Mouse (Mus musculus) cerebellum, adult 11 months (tissue): ENCODE measurements at regions not wholly inside any gene's neighbourhood (a gene's known extent, or its start where the extent isn't known, plus 50 kb on each side); places are given as distances from the start of the nearest gene placed in this dataset.
"Not testable (repeated sequence)": the region's sequence is repeated elsewhere in the genome, so short reads cannot be mapped to it uniquely, and the experiment has no call there.

ENCODE experiments used
- DNase-seq: peaks from one replicate; pipeline ENCODE4 v3.0.0; 2022

GRCm38 (mm10) chr8:34703351-34703750, 591.8 kb upstream of the Gm10131 start:
- DNase-seq, result no peak

DNA sequence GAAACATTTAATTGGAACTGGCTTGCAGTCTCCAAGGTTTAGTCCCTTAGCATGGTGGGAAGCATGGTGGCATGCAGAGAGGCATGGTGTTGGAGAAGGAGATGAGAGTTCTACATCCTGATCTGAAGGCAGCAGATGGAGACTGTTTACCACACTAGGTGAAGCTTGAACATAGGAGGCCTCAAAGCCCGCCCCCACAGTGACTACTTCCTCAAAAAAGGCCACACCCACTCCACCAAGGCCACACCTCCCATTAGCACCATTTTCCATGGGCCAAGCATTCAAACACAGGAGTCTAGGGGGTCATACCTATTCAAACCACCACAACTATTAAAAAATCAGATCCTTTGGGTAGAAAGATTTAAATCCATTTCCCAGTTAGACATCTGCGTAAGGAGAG, 591.3 kb upstream of the Gm10131 start:
- DNase-seq, result no peak

GRCm38 (mm10) chr8:34699015-34699414, 587.5 kb upstream of the Gm10131 start:
- no peak for DNase-seq

GRCm38 (mm10) chr8:34696365-34696764, 584.8 kb upstream of the Gm10131 start:
- no peak for DNase-seq

- DNase-seq, result no peak
These were observed 581.1 kb upstream of the Gm10131 start for GRCm38 (mm10) chr8:34692606-34693005.

DNA sequence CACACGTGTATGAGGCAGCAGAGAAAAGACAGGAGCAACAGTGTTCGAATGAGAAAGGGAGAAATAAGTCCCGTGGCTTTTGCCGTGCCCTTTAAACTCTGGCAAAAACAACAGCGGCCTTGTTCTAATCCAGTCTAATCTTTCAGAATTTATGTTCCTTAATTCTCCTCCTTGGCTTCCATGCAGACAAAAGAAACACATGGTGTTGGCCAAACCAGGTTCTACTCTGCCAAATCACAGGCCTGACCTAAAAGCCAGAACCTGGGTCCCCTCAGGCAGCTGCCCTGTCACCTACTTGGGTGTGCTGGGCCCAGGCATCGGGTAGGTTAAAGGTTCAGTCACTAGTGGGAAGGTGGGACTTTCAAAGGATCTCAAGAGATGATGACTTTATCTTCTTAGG, 580.2 kb upstream of the Gm10131 start:
- DNase-seq, result no peak

DNA sequence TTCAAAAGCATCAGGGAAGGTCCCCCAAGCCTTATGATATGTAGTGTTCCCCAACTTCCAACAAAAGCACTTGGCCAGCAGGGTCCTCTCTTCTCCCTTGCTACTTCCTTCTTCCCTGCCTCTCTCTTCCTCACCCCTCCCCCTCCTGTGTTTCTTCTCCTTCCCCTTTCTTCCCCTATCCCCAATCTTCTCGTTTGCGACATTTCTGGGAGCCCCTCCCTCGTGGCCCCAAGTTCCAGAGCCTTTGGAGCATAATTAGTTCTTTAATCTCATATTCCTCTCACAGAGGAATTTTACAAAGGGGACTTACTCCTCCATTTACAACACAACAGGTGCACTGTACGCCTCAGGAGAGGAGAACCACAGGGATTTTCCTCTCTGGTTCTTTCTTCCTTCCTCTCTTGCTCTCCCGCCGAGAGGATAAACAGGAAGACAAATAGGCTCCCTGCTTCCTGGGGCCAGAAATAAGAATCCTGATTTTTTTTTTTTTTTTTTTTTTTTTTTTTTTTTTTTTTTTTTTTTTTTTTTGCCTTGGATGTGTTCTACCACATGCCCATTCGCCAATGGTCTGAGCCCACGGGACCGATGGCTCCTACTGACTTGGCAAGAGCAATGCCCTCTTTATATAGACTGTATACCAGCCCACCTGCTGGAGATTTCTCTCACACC, 578.4 kb upstream of the Gm10131 start:
- DNase-seq, result no peak

DNA sequence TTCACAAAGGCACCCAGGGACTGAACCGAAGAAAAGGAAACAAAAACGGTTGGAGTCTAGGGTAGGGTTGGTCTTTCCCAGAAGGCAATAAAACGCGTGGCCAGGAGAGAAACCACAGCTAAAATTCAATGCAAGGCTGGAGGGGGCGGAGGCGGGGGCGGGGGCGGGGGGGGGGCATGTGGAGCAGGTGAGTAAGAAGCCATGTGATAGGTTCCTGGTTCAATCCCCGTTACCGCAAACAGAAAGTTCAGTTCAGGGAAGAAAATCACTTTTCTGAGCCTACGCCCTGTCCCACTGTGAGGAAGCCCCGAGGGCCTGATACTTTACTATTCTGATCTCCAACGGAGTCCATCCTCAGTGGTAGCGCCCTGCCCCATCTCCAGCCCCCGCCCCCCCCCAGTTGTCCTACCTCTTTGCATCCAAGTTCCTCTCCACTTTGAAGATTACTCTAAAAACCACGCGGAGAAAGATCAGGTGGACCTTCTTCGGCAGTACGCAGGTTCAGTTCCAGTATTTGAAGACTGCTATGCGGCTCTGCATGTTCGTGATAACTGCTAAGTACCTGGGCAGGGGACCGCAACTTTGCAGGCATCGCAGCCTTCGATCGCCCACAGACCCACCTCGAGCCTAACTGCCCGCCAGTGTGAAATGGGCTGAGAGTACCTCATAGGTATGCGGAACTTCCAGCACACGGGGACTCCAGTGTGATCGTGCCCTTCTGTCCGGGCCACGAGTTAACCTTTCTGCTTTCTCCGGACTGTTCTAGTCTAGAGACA, 577.7 kb upstream of the Gm10131 start:
- no peak for DNase-seq

DNA sequence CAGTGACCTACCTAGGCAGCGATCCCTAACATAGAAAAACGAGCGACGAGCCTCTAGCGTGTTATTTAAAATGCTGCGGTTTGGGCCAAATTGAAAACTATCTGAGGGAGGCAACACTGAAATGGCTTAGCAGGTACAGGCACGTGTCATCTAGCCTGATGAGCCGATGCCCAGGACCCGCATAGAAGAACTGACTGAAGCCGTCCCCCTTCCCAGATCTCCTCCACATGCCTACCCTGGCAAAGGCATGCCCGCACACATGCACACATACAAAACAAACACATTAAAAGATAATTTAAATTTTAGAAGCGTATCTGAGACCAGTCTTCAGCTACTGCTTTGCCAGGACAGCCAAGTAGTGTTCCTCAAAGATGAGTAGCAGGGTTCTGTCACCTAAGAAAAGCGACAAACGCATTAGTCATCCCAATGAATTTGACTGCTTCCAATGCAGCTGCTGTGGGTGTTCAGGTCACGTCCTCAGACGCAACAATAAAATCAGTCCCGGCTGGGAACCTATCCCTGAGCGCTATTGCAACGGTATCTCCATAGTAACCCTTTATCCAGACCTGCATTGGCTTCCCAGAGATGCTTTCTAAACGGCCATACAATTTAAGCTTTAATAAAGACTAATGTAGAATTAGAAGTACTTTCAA, 577.0 kb upstream of the Gm10131 start:
- no peak for DNase-seq

DNA sequence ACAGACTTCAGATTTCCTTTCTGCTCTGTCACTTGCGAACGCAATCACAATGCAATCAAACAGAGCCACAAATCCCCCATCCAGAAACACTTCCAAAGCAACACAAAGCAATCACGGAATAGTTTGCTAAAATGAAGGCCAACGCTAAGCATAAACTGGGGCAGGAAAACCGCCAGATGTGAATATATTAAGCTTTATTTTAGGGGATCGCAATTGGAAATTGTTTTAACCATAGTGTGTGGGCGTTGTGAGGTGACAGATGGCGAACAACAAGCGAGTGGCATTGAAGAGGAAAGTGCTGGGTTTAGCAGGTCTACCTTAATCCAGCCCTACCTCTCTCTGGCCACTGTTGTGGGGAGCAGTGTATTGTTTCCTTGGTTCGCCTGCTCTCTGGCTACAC, 574.8 kb upstream of the Gm10131 start:
- DNase-seq, result no peak

GRCm38 (mm10) chr8:34684683-34685082, 573.1 kb upstream of the Gm10131 start:
- DNase-seq, result no peak

GRCm38 (mm10) chr8:34683173-34683572, 571.6 kb upstream of the Gm10131 start:
- no peak for DNase-seq

- no peak for DNase-seq
These were observed 570.7 kb upstream of the Gm10131 start for GRCm38 (mm10) chr8:34682221-34682620.

DNA sequence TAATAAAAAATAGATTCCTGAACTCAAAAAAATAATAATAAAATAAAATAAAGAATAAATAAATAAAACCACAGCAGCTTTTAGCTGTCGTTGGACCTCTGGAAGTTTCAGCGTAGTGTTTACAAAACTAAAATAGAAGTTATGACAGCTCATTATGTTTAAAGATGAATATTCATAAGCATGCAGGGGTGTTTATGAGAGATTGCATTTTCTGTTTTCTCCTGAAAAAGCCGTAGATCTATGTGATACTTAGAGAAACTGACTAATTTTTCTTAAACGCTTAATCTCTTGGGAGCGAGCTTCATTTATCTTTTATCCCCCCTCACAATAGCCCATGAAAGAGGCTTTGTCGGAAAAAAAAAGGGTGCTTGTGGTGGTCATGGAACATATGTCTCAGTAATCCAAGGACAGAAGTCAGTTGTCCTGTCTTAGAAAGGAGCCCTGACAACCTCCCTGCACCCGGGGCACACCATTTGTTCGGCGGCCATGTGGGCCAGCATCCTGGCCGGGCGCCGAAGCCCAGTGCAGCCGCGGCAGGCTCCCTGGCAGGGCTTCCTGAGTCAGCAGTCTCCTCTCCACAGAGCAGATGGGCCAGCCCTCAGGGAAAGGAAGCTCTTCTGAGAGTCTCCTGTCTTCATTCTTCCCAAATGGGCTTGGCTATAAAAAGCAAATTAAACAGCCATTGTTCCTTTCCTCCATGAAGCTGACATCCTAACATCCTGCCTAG, 568.2 kb upstream of the Gm10131 start:
- DNase-seq, result peak; percentile 94

DNA sequence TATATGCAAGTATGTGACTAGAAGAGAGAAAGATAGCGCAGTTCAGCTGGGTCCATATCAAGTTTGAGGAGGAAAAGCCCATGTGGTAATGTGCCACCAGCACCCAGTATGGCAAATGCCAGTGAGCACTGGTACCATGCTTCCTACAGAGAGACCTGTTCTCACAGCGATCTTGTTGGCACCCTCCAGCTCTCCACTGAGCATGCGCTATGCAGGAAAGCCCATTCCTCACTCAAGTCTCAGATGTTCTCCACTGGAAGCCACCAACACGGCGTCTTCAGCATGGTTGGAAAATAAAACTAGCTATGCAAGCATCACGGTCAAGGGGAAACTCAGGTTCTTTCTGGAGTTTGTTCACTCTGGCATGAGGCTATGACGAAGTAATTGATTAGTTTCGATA, 567.3 kb upstream of the Gm10131 start:
- no peak for DNase-seq

- no peak for DNase-seq
These were observed 560.2 kb upstream of the Gm10131 start for GRCm38 (mm10) chr8:34671716-34672115.

DNA sequence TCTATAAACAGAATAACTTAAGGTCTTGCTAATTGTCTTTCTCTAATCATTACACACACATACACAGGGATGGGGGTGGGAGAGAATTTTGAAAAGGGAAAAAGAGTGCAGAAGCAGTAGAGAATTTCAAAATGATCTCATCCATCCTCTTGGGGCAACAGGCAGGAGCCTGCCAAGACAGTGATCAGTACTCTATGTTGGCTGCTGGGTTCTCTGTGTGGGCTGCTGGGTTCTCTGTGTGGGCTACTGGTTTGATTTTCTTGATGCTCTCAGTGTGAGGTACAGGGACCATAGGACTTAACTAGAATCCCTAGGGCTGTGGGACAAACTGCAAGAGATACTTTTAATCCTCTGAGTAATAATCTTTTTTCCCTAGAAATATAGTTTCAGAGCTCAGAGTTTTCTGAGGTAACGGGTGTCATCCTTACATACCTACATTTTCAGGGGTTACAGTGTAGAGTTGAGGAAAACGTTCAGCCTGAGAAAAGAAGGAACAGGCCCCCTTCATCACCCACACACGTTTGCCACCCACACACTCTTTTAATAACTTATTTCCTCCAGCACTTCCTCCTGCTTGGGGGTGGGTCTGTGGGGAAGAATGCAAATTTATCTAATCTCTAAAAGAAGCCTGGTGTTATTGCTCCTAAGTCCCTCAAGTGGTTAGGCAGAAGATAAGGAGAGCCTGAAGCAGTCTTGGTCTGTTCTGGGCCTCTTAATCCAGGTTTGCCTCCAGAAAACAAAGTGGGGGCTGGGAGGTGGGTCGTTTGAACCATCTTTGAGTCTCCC, 559.6 kb upstream of the Gm10131 start:
- no peak for DNase-seq

DNA sequence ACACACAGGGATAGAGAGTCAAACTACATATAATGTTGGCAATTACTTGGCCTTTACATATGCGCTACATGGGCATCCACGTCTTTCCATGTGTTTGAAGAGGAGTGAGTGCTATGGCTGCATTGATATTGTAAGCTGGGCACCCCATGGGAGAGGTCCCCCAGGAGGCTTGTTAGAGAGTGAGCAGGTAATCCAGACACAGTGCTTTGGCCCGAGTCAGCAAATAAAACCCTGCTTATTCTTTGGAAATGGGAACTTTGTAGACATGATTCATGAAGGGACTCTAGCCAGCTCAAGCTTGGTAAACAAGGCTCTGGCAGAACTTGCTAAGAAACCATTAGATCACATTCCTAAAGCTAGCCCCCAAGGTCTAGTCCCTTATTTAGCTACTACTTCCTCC, 557.6 kb upstream of the Gm10131 start:
- DNase-seq, result no peak

DNA sequence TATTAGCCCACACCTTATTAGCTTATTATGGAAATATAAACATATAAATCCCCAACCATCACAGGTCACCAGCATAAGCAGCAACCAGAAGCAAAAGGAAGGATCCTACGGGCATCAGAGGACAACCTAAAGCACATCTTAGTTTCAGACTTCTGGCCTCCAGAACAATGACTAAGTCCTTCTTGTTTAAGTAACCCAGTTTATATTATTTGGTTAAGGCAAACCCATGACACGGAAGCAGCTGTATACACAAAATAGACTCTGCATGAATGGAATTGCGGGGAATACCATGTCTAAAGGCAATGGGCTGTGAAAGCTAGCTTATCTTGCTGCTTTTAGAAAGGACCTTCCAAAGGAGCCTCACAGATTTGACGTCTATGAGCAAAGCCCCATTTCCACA, 552.9 kb upstream of the Gm10131 start:
- DNase-seq, result no peak

DNA sequence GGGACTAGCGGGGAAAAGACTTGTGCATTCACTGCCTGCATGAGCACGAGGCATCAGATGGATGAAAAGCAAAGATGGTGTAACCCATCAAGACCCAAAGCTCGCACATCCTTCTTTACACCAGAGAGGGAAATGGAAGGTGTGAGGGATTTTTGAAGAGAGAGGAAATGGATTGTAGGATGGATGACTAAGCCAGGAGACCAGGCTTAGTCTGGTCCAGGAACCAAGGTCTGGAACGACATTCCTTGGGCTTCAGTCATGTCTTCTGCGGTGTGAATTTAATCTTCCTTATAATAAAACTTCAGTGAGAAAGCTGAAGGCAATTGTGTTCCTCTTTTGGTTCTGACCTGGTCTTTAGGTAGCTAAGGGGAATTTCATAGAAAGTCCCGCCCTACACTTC, 551.0 kb upstream of the Gm10131 start:
- no peak for DNase-seq

DNA sequence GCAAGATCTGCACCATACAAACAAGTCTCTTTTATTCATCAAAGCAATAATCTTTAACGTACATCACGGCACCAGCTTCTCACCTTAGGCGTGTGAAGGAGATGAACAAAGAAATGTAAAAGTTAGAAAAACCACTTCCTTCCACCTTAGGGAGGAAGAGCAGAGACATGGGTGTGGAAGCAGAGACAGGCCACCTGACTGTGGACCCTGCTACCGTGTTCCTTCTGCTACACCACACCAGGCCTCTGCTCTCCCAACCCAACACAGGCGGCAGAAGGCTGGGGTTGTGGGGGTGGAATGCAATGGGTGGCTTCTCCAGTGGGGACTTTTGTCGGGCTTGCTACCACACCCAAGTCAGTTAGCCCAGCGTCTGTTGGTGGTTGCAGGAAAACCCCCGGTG, 540.2 kb upstream of the Gm10131 start:
- DNase-seq, result no peak

GRCm38 (mm10) chr8:34628221-34628620, 516.7 kb upstream of the Gm10131 start:
- not testable (repeated sequence) for DNase-seq

- DNase-seq, result no peak
These were observed 514.1 kb upstream of the Gm10131 start for GRCm38 (mm10) chr8:34625670-34626069.
